Mouse (Mus musculus) neutrophil, adult 65 days (primary cell): ENCODE measurements around the gene Shisa7. TPM values are rescaled to one million over a fixed set of nuclear protein-coding genes. Genes with fewer than 3 reads are reported as not detected.

ENCODE experiments used
- total RNA-seq: library from RNA; stranded (reverse); gene quantifications from 2 replicates; pipeline ENCODE4 v1.2.4, GENCODE M21; 2023

Shisa7 gene
- total RNA-seq, result 1.0 TPM in 1 of 2 replicates, not detected in the other

GRCm38 (mm10) chr7:4844245-4844916 is at the start of gene Shisa7:
Shisa7 (minus strand) TSS chr7:4844696.

GRCm38 (mm10) chr7:4876753-4877221 is 32.3 kb upstream of the Shisa7 start, which contains the start of gene Isoc2a:
Isoc2a (plus strand) TSS chr7:4877153.

GRCm38 (mm10) chr7:4870133-4870532 is 25.6 kb upstream of the Shisa7 start, which contains the start of gene Isoc2b:
Isoc2b (minus strand) TSS chr7:4870258.

GRCm38 (mm10) chr7:4812303-4813104 is 32.0 kb downstream of the Shisa7 start, which contains the start of gene Ube2s:
Ube2s (minus strand) TSS chr7:4812590.

GRCm38 (mm10) chr7:4792278-4793212 is 52.0 kb downstream of the Shisa7 start, which contains the start of gene Rpl28:
Rpl28 (plus strand) TSS chr7:4792874.

GRCm38 (mm10) chr7:4789436-4789935 is 55.0 kb downstream of the Shisa7 start, which contains the start of gene Tmem238:
Tmem238 (minus strand) TSS chr7:4789656.

GRCm38 (mm10) chr7:4782759-4783158 is 61.7 kb downstream of the Shisa7 start, which contains the start of the genes Il11 and Tmem190:
Il11 (minus strand) TSS chr7:4782859.
Tmem190 (plus strand) TSS chr7:4782937.

Other genes with a start within 250 kb of the Shisa7 start
- gene Ptprh, start 240.7 kb downstream of the Shisa7 start, total RNA-seq, result 0.18 TPM in 1 of 2 replicates, not detected in the other
- gene Tmem86b, start 213.3 kb downstream of the Shisa7 start, total RNA-seq, result 19.8 and 28.6 TPM in 2 replicates
- gene Ppp6r1, start 185.7 kb downstream of the Shisa7 start, total RNA-seq, result 161 and 201 TPM in 2 replicates
- gene Hspbp1, start 159.6 kb downstream of the Shisa7 start, total RNA-seq, result 14.1 and 21.6 TPM in 2 replicates
- gene Brsk1, start 154.1 kb downstream of the Shisa7 start, total RNA-seq, result not detected in 2 replicates
- gene Tmem150b, start 119.4 kb downstream of the Shisa7 start, total RNA-seq, result 8.8 and 12.9 TPM in 2 replicates
- gene Kmt5c, start 104.6 kb downstream of the Shisa7 start, total RNA-seq, result 70.4 and 103 TPM in 2 replicates
- 11.2 and 13.4 TPM in 2 replicates for gene Cox6b2, start 91.6 kb downstream of the Shisa7 start, total RNA-seq
- gene Fam71e2, start 73.4 kb downstream of the Shisa7 start, total RNA-seq, result not detected in 2 replicates
- gene Il11, start 61.8 kb downstream of the Shisa7 start, total RNA-seq, result not detected in 2 replicates
- gene Tmem190, start 61.8 kb downstream of the Shisa7 start, total RNA-seq, result not detected in 2 replicates
- 0.95 and 2.3 TPM in 2 replicates for gene Tmem238, start 55.0 kb downstream of the Shisa7 start, total RNA-seq
- 636 and 649 TPM in 2 replicates for gene Rpl28, start 51.8 kb downstream of the Shisa7 start, total RNA-seq
- gene Ube2s, start 32.1 kb downstream of the Shisa7 start, total RNA-seq, result 188 and 216 TPM in 2 replicates
- gene Isoc2b, start 25.6 kb upstream of the Shisa7 start, total RNA-seq, result 4.1 and 4.4 TPM in 2 replicates
- 6.0 and 6.2 TPM in 2 replicates for gene Isoc2a, start 32.5 kb upstream of the Shisa7 start, total RNA-seq
- gene Gm36210, start 61.8 kb upstream of the Shisa7 start, total RNA-seq, result not detected in 2 replicates
- gene Zfp628, start 70.5 kb upstream of the Shisa7 start, total RNA-seq, result 13.2 and 16.2 TPM in 2 replicates
- gene Nat14, start 77.3 kb upstream of the Shisa7 start, total RNA-seq, result 1.7 and 1.9 TPM in 2 replicates
- 0.44 TPM in 1 of 2 replicates, not detected in the other for gene Ssc5d, start 81.1 kb upstream of the Shisa7 start, total RNA-seq
- gene Sbk2, start 119.7 kb upstream of the Shisa7 start, total RNA-seq, result not detected in 2 replicates
- not detected in 2 replicates for gene Sbk3, start 126.5 kb upstream of the Shisa7 start, total RNA-seq
- 3.4 and 6.0 TPM in 2 replicates for gene Zfp579, start 151.5 kb upstream of the Shisa7 start, total RNA-seq
- 11.9 and 12.6 TPM in 2 replicates for gene Zfp524, start 169.7 kb upstream of the Shisa7 start, total RNA-seq
- 26.5 and 31.4 TPM in 2 replicates for gene Fiz1, start 170.0 kb upstream of the Shisa7 start, total RNA-seq
- gene Gm44973, start 170.8 kb upstream of the Shisa7 start, total RNA-seq, result not detected in 2 replicates
- 38.0 and 47.1 TPM in 2 replicates for gene Zfp865, start 175.7 kb upstream of the Shisa7 start, total RNA-seq
- gene Ccdc106, start 175.9 kb upstream of the Shisa7 start, total RNA-seq, result 0.29 and 0.98 TPM in 2 replicates
- 0.98 TPM in 1 of 2 replicates, not detected in the other for gene 4632433K11Rik, start 189.4 kb upstream of the Shisa7 start, total RNA-seq
- gene Zfp784, start 193.8 kb upstream of the Shisa7 start, total RNA-seq, result 2.0 and 2.2 TPM in 2 replicates
- gene Zfp580, start 206.8 kb upstream of the Shisa7 start, total RNA-seq, result 0.98 and 1.2 TPM in 2 replicates
- 219 and 291 TPM in 2 replicates for gene U2af2, start 217.4 kb upstream of the Shisa7 start, total RNA-seq
- gene Epn1, start 235.5 kb upstream of the Shisa7 start, total RNA-seq, result 143 and 147 TPM in 2 replicates